Mouse (Mus musculus) urinary bladder, adult 2 months (tissue): ENCODE results near the gene Kitl. TPM values are rescaled to one million over a fixed set of nuclear protein-coding genes. Genes with fewer than 3 reads are reported as not detected.

Experiments used
- DNase-seq: peaks from one replicate; pipeline ENCODE4 v3.0.0; 2022; ENCODE audit warnings: low spot score
- polyA plus RNA-seq: library from polyadenylated mRNA; depleted of rRNA; stranded (reverse); fragments of >200 nt; gene quantifications from 2 replicates; pipeline ENCODE4 v1.2.3, GENCODE M21; 2012; rRNA removed

The Kitl gene
- polyA plus RNA-seq, result 17.9 and 19.1 TPM in 2 replicates

GRCm38 (mm10) chr10:100015370-100016325 lies at the start of gene Kitl:
TSS of gene Kitl (plus strand) at chr10:100015630.
- DNase-seq, result peak; percentile 70

- no peak for DNase-seq
These were observed 42.6 kb upstream of the Kitl start for GRCm38 (mm10) chr10:99972866-99973265.

- no peak for DNase-seq
These were observed 35.3 kb upstream of the Kitl start for GRCm38 (mm10) chr10:99980096-99980495.

GRCm38 (mm10) chr10:99980916-99981315 lies 34.5 kb upstream of the Kitl start:
- no peak for DNase-seq

GRCm38 (mm10) chr10:99981887-99982286 lies 33.5 kb upstream of the Kitl start:
- no peak for DNase-seq

GRCm38 (mm10) chr10:99986745-99987144 lies 28.7 kb upstream of the Kitl start:
- DNase-seq, result no peak

GRCm38 (mm10) chr10:99989758-99990157 lies 25.7 kb upstream of the Kitl start:
- DNase-seq, result no peak

GRCm38 (mm10) chr10:99992121-99992520 lies 23.3 kb upstream of the Kitl start:
- no peak for DNase-seq

GRCm38 (mm10) chr10:100001452-100001851 lies 14.0 kb upstream of the Kitl start:
- DNase-seq, result no peak

GRCm38 (mm10) chr10:100003797-100004196 lies 11.6 kb upstream of the Kitl start:
- no peak for DNase-seq

GRCm38 (mm10) chr10:100009681-100010080 lies 5.7 kb upstream of the Kitl start:
- no peak for DNase-seq

- DNase-seq, result no peak
These were observed 5.1 kb upstream of the Kitl start for GRCm38 (mm10) chr10:100010291-100010690.

GRCm38 (mm10) chr10:100014096-100014495 lies 1.3 kb upstream of the Kitl start:
- no peak for DNase-seq

GRCm38 (mm10) chr10:100016326-100016709 lies 888 bp downstream of the Kitl start:
- DNase-seq, result peak; percentile 58

- DNase-seq, result no peak
These were observed 1.7 kb downstream of the Kitl start for GRCm38 (mm10) chr10:100016941-100017770.

GRCm38 (mm10) chr10:100017771-100018070 lies 2.3 kb downstream of the Kitl start:
- no peak for DNase-seq

GRCm38 (mm10) chr10:100018493-100018892 lies 3.1 kb downstream of the Kitl start:
- DNase-seq, result no peak

- DNase-seq, result no peak
These were observed 4.1 kb downstream of the Kitl start for GRCm38 (mm10) chr10:100019246-100020195.

GRCm38 (mm10) chr10:100022090-100022834 lies 6.8 kb downstream of the Kitl start:
- no peak for DNase-seq

- DNase-seq, result no peak
These were observed 7.3 kb downstream of the Kitl start for GRCm38 (mm10) chr10:100022835-100023093.

GRCm38 (mm10) chr10:100025665-100026064 lies 10.2 kb downstream of the Kitl start:
- no peak for DNase-seq
